Mouse (Mus musculus) gastrocnemius, adult 8-10 months (tissue): ENCODE data around the gene Chrna4. TPM values are rescaled to one million over a fixed set of nuclear protein-coding genes. Genes with fewer than 3 reads are reported as not detected.

Experiments
- DNase-seq, 2 experiments: peaks; one replicate each; pipeline ENCODE4 v3.0.0; 2022; ENCODE audit warnings: low spot score in 2 of 2
- total RNA-seq, 4 experiments: library from RNA; stranded (reverse); gene quantifications; 2 replicates each; pipeline ENCODE4 v1.2.4; 2022

Gene Chrna4
- total RNA-seq, 4 experiments from 2014 or later = 0.09 to 0.15 TPM; not detected in 2

DNA sequence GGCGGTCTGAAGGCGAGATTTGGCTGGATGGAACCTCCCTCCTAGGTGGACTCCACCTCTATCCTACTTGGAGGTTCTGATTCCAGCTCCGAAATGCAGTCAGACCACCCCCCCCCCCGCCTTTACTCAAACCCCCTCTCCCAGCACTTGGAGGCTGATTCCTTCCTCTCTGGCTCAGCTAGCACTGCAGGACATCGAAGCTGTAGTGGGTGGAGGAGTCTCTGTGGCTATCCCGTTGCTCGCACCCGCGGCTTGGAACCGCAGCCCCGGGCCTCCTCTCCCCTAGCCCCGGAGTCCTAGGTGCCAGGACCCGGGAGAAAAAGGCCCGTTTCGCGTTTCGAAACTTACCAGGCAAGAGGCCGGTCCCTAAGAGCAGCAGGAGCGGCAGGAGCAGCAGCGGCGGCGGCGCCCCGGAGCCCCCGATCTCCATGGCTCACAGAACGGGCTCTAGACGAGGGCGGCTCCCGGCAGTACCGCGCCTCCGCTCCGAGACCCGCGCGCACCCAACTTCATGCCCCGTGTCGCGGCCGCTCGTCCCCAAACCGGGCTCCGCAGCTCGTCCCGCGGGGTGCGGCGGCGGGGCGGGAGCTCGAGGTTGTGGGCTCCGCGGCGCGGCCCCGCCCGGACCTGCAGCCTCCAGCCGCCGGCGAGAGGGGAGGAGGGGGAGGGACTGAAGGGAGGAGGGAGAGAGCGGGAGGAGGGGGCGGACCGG lies 4.5 kb downstream of the Chrna4 start:
- DNase-seq = no peak

DNA sequence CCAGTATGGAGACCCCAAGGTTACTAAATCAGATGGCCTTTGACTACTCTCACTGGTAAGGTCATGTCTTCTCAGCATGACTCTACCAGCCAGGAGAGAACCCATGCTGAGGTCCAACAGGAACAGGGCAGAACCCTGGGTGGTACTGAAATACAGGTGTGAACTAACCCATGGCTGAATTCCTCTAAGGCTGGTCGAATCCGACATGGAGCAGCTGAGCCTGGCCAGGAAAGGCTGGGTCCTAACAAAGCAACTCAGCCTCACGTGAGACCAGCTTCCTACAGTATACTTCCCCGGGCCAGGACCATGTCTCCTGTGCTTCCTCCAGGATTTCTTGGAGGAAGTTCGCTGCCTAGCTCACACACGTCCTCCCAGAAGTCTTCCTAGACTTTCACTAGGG lies 6.8 kb downstream of the Chrna4 start:
- DNase-seq = no peak

DNA sequence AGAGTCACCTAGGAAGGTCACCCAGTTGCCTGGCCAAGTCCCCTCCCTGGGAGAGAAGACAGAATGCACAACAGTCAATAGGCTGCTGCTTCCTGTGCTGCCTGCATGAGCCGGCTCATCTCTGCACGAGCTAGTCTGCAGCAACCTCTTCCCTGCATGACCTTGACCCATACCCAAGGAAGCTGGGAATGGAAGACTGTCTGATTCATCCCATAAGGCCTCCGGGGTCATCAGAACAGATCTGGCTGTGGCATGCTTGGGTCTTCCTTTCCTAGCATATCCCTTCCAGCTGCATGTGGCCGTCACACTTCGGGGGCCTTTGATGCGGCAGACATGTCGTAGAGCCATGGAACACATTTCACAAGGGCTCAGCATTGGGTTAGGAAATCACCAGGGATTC lies 8.2 kb downstream of the Chrna4 start:
- no peak for DNase-seq

DNA sequence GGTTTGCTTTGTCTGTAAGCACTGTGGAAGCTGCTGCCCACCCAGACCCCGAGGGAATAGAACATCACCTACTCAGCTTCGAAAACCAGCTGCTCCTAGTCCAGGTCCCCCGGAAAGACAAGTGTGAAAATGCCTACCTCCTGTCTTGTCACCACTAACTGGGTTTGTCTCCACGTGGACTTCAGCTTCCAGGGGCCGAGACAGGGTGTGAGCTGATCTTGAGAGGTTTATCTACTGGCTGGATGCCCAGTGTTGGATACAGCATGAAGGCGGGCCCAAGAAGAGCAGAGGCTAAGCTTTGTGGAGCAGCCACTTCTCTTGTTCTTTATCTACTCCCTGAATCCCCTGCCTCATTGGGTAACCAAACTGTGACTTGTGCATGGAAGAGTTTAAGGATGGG lies 10.0 kb downstream of the Chrna4 start:
- DNase-seq = no peak

DNA sequence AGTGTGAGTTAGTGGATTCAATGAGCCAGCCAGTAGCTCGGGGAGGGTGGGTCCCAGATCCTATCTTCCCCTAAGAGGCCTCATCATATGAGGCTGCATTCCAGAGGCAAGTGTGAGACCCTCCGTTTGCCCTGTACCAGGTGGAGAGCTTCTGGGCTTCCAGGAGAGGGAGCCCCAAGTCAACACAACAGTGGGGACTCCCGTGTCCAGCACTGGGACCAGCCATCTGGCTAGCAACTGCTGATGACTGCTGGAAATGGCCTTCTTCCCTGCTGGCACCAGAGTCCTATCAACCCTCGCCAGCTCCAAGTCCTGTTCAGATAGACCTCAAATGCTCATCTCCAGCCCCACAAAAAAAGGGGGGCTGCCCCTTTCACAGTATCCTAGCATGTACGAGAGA lies 10.9 kb downstream of the Chrna4 start:
- DNase-seq = no peak

DNA sequence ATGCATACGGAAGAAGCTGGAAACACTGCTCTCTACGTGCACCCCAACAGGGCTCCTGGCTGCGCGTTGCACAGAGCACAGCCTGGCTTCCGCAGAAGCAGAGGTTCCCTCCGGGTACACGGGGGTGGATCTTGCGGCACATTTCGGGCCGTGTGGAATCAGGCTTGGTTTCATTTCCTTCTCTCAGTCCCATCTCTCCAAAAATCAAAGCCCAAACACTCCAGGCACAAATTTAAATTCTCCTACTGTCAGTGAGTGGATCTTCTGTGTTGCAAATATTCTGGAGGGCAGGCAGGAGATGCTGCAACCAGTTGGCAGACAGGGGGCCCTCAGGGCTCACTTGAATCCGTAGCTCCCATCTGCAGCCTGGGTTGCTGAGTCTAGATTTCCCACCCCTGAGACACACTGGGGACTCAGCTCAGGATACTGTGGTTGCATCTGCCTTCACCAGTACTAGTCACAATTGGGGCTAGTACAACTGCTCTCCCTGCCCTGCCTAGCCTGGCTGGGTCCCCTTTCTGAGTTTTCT lies 11.9 kb downstream of the Chrna4 start:
- no peak for DNase-seq

DNA sequence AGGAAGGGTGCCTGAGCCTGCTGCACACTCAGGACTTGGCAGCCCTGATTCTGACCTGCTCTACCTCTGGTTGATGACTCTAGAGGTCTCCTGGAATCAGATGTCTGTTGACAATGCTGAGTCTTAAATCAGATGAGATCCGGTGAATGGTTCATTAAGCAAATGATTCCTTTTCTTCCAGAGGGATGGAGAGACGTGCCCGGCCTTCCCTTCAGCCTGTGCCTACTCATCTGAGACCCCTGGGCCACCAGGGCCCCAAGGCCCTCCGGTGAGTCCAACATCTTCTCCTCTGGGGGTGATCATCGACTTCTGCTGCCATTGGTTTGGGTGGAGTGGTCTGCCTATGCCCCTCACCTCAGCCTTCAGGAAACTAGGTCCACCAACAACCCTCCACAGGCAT lies 35.0 kb downstream of the Chrna4 start:
- no peak for DNase-seq

DNA sequence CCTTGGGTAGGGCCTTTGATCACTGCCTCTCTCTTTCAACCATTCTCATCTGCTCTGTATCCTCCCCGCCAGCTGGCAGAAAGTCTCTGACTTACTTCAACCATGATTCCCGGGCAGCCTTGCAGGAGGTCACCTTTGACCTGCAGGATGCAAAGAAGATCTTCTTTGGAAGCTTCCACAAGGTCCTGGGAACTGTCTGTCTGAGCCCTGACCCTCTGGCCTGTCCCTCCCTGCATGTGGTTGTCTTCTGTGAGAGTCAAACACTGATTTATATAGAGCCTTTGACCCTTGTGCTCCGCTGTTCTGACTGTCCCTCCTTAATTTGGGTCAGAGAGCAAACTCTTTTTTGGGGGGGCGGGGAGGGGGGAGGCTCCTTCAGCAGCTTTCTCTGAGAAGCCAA lies 36.3 kb downstream of the Chrna4 start:
- DNase-seq = no peak

DNA sequence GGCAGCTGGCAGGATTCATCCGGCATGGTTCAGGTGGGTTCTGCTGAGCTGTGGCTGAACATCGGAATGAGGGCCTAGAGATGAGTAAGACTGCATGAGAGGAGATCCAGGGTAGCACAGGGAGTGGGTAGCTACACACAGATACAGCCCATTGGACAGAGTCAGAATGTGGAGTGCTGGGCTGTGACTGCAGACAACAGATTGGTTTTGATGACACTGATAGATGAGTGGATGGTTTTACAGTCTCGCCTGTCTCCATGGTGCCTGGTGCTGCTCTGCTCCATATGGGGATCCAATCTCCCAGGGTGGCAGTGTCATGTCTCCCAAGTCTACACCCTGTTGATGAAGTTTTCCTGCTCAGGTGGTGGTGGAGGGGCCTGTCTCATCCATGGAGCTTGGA lies 46.4 kb downstream of the Chrna4 start:
- DNase-seq = no peak

DNA sequence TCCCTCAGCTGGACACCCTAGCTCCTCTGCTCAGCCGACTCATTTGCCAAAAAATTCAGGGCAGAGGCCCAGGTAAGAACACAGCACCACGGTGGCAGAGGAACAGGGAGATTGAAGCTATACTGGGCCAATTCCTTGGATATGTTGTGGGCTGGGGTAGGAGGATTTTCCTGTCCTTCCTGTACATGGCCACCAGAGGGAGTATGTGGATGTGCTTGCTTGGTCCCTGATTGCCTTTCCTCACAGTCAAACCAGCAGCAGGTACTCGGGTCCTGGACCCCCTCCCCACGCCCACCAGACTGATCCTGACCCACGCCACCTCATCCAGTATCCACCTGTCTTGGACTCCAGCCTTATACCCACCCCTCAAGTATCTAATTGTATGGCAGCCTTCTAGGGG lies 46.9 kb downstream of the Chrna4 start:
- no peak for DNase-seq

DNA sequence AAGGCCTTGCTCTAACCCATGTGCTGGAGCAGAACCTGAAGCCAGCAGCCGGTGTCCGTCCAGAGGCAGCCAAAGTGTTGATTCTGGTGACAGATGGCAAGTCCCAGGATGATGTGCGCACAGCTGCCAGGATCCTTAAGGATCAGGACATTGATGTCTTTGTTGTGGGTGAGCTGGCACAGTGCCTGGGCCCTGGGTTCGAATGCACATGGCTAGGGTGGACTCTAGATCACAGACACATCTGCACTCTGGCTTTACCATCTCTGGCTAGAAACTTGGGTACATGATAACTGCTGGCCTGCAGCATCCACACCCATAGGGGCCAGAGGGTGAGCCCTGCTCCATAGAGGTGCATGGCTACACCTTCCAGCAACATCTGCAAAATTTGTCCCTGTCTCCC lies 47.9 kb downstream of the Chrna4 start:
- no peak for DNase-seq

DNA sequence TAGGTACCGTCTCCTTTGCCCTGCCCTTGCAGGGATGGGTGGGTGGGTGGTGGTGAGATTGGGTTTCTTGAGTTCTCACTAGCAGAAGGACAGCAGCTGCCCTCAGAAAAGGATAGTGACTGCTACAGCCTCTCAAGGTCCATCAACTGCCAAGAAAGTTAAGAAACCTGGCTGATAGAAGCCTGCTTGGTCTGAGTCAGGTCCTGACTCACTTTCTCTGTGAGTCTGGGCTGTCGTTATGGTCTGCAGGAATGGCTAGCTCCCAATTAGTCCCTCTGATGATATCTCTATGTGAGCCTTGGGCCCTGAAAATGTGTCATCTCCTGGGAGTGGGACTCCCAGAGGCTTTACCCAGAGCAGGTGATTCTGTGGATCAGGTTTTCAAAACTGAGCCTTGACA lies 49.0 kb downstream of the Chrna4 start:
- DNase-seq = no peak

DNA sequence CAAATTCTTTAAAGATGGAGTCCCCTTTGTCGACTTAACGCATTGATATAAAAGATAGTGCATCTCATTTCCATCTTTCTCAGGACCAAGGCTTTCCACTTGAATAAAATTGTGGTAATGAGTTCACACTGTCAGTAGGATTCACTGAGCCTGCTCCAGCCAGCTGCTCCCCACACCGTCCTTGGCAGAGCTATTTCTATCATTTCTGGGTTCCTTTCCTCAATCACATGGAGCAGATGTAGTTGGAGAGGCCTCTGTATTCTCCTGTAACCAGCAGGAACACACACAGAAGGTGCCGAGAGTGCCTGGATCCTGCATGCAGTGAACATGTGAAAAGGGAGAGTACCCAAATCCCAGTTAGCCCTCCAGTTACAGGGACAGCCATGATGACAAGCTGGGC lies 53.0 kb downstream of the Chrna4 start:
- DNase-seq = no peak

DNA sequence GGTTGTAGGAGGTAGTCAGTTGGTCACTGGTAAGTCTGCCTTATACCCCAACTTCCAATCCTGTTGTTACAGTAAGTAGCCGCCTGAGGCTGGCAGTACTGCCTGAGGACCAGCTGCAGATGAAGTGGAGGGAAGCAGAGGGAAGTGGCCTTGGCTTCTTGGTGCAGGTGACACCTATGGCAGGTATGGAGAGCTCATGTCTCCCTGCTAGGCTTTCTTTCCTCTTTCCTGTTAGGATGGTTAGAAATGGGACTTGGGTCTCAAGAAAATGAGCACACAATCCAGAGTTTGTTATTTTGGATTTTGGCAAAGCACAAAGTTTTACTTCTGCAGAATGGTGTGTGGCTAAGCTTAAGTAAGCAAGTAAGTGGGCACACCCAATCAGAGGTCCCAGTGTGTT lies 54.4 kb downstream of the Chrna4 start:
- no peak for DNase-seq

DNA sequence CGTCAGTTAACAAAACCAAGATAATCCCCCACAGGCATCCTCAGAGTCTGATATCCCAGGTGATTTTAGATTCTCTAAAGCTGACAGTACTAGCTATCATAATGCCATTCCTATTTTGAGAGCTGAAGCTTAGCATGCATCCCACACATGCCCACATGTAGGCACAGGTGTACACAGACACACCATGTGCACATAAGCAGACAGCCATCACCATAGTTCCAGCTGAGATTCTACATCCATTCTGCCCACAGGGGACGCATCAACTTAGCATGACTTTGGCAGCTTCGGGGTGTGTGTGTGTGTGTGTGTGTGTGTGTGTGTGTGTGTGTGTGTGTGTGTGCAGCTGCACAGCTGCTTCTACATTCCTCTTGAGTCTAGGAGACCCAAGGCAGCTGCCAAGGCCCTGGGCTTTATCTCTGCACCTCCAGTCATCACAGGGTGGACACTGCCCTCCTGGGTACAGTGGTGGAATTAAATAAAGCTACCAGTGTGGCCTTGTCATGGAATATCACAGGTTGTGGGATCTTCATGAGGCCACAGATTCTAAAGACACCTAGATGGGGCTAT lies 54.9 kb downstream of the Chrna4 start:
- DNase-seq = no peak

DNA sequence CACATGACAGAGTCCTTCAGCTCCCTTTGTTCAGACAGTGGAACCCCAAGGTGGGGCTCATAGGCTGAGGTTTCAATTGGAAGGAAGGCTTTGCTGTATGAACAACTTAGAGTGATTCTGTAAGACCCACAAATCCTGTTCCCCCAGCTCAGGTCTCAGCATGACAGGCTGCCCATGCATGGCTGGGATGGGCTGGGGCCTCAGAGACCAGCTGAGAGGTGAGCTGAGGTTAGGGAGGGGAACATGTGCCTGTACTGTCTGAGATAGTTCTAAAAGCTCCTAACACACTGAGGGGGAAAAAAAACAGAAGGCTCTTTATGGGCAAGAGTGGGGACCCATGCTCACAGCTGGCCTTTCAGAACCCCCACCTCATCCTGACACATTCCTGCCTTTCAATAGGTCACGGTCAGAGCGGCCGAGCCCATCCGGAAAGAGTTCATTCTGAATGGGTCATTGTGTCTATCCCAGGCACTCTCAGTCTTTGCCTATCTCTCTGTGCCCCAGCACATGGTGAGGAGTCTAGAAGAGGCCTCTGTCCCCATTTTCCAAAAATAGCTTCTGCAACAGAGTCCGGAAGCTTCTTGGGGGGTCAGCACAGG lies 55.8 kb downstream of the Chrna4 start:
- DNase-seq = no peak

DNA sequence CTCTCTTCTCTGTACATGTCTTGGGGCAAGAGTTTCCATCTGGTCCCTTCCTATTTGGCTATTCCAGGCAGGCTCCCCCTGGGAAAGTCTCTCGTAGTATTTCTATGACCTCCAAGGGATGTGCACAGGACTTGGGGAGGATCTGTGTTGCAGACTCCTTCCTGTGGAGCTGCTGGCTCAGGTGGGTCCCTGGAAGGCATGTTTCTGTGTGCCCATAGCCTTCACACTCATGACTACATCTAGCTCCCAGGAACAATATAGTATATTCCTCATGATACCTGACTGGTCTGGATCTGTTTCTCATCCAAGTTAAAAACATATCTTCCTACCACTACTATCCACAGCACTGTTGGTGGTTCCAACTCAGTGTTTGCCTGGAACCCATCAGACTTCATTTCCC lies 56.3 kb downstream of the Chrna4 start:
- DNase-seq = no peak

DNA sequence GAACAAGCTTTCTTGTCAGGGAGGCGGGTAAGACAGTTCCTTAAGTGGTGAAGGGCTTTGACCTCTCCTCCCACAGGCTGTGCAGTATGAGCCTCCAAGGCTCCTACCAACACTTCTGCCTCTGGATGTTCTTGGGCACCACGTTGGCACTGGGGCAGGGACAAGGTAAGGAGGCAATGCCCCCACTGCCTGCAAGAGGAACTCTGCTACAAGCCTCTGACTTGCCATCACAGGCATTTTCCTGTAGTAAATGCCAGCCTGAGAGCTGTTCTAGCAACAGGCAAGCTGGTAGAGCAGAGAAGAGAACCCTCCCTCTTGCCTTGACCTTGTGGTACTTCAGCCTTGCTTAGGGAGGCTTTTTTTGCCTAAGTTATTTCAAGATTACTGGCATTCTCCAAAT lies 56.9 kb downstream of the Chrna4 start, which contains the start of gene Col20a1:
TSS of gene Col20a1 (plus strand) at position 87 of the 400 bp plus-strand sequence.
- no peak for DNase-seq

DNA sequence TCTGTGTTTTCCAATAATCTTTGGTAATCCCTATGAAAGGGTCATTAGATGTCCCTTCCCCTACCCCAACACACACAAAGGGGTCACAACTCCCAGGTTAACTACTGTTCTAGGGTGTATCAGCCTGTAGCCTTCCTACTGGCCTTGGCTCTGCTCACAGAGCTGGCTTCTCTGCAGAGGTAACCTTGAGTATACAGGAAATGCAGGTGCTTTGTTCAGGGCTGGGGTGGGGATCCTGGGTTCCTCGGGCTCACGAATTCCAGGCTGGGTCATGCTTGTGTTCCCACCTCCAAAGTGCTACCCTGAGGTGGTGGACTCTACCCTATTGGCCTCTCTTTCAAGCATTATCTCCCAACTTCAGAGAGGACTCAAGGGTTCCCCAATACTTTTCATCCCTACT lies 57.7 kb downstream of the Chrna4 start:
- DNase-seq = no peak

DNA sequence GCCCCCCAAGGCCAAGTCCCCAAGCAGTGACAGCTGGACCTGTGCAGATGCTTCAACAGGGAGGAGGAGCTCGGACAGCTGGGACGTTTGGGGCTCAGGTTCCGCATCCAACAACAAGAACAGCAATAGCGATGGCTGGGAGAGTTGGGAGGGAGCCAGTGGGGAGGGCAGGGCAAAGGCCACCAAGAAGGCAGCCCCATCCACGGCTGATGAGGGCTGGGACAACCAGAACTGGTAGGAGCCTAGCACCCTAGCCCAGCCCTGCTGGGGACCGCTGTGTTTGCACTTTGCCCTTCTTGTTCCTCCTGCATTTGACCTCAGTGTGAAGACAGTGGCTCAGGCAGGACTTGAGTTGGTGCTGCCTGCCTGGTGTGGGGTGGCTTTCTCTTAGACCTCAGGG lies 62.2 kb downstream of the Chrna4 start:
- no peak for DNase-seq
